Comparison of ENCODE assay signal across 7 mouse cellular contexts in genomic region chr8:22165251-22166079, GRCm38 (mm10). TPM values are rescaled to one million over a fixed set of nuclear protein-coding genes. Genes with fewer than 3 reads are reported as not detected.
DNase-seq lines count a peak whose midpoint lies in the region; ATAC-seq and TF ChIP-seq lines count a peak whose summit lies in the region.

No protein-coding gene starts in this region.

- peak; percentile 5 for DNase-seq in retina, embryonic 14.5 days (ENCODE audit: low spot score)
- no peak for DNase-seq in retina, postnatal 1 day
- DNase-seq in layer of hippocampus, postnatal 10 days (ENCODE audit: low spot score in 2 of 2) = no peak
- no peak for DNase-seq in cerebellum, adult 11 months

- TF ChIP-seq CTCF in embryonic fibroblast, embryonic 13.5 days (IDR thresholded peaks at IDR 0.05; ENCODE audit: borderline replicate concordance, insufficient read depth, low read length) = no peak

- H3K27ac ChIP-seq in embryonic fibroblast, embryonic 13.5 days (ENCODE audit: insufficient read depth, low read length) = peak overlapping the region; percentile 30; the same call in 1 of the 2 replicates
- peak overlapping the region; percentile 54; the same call in 1 of the 2 replicates for H3K27ac ChIP-seq in intestine, embryonic 16.5 days (ENCODE audit: low read length)
- peak overlapping the region; percentile 86 for H3K27ac ChIP-seq in neural tube, embryonic 13.5 days (replicated peaks)

- H3K9me3 ChIP-seq in intestine, embryonic 16.5 days (ENCODE audit: control insufficient read depth, low read length) = no peaks in the 10 kb centered on the region
- no peaks in the 10 kb centered on the region for H3K9me3 ChIP-seq in neural tube, embryonic 13.5 days

- ATAC-seq in intestine, embryonic 16.5 days = peak; percentile 60
- ATAC-seq in neural tube, embryonic 13.5 days (ENCODE audit: low read depth) = peak; percentile 57

- peak overlapping the region; percentile 50 for H3K4me2 ChIP-seq in intestine, embryonic 16.5 days (ENCODE audit: low read depth, low read length)
- peak overlapping the region; percentile 60 for H3K4me2 ChIP-seq in neural tube, embryonic 13.5 days

- no peak for TF ChIP-seq POLR2A in embryonic fibroblast, embryonic 13.5 days (IDR thresholded peaks at IDR 0.05; ENCODE audit: low read depth, low read length)

- peaks cover 2% of the 10 kb centered on the region; the same call in 1 of the 2 replicates for H3K36me3 ChIP-seq in intestine, embryonic 16.5 days (ENCODE audit: control insufficient read depth, insufficient read depth, low read length)
- H3K36me3 ChIP-seq in neural tube, embryonic 13.5 days = peaks cover 3% of the 10 kb centered on the region; the same call in 1 of the 2 replicates

- H3K4me3 ChIP-seq in embryonic fibroblast, embryonic 13.5 days (ENCODE audit: insufficient read depth, low read length) = peak overlapping the region; percentile 51
- peak overlapping the region; percentile 69 for H3K4me3 ChIP-seq in intestine, embryonic 16.5 days (ENCODE audit: low read length)
- peak overlapping the region; percentile 60 for H3K4me3 ChIP-seq in neural tube, embryonic 13.5 days

- H3K4me1 ChIP-seq in embryonic fibroblast, embryonic 13.5 days (ENCODE audit: control insufficient read depth, insufficient read depth, low read length) = 0 out of 2 replicates have a peak, but pooled peaks cover 2% of the 10 kb centered on the region
- H3K4me1 ChIP-seq in intestine, embryonic 16.5 days (ENCODE audit: control insufficient read depth, insufficient read depth, low read length) = no peaks in the 10 kb centered on the region; the same call in 1 of the 2 replicates
- peaks cover 13% of the 10 kb centered on the region for H3K4me1 ChIP-seq in neural tube, embryonic 13.5 days (replicated peaks)

- WGBS in intestine, embryonic 16.5 days = 43% methylated on average over 10 of the region's 10 CpGs
- 50% methylated on average over 10 of the region's 10 CpGs for WGBS in neural tube, embryonic 13.5 days

- no peaks in the 10 kb centered on the region for H3K27me3 ChIP-seq in intestine, embryonic 16.5 days (replicated peaks; ENCODE audit: control insufficient read depth, insufficient read depth, low read length)
- no peaks in the 10 kb centered on the region for H3K27me3 ChIP-seq in neural tube, embryonic 13.5 days

- peak overlapping the region; percentile 63 for H3K9ac ChIP-seq in intestine, embryonic 16.5 days (ENCODE audit: low read depth, low read length)
- H3K9ac ChIP-seq in neural tube, embryonic 13.5 days = peak overlapping the region; percentile 76

RNA-seq across cellular contexts. Expression of gene Nek3, which starts 0.8 kb away (rescaled TPM):
- 3.7 and 4.3 TPM in 2 replicates for polyA plus RNA-seq in embryonic fibroblast, embryonic 13.5 days (2011; ENCODE audit: insufficient read length, low read depth, missing spikeins)
- polyA plus RNA-seq in intestine, embryonic 16.5 days (2015; fragmentation: Nextera tagmentation; extraction: Ambion mirVana) = 4.6 TPM in 2 replicates
- polyA plus RNA-seq in neural tube, embryonic 13.5 days (2015; fragmentation: Nextera tagmentation; extraction: Ambion mirVana) = 8.3 and 9.1 TPM in 2 replicates
- total RNA-seq in layer of hippocampus, postnatal 10 days (2021) = 1 to 10 TPM; 3.0 TPM

RNA-seq across cellular contexts. Expression of gene Ckap2, which starts 20.2 kb away (rescaled TPM):
- polyA plus RNA-seq in embryonic fibroblast, embryonic 13.5 days (2011; ENCODE audit: insufficient read length, low read depth, missing spikeins) = 57.2 and 63.5 TPM in 2 replicates
- polyA plus RNA-seq in intestine, embryonic 16.5 days (2015; fragmentation: Nextera tagmentation; extraction: Ambion mirVana) = 27.9 and 33.0 TPM in 2 replicates
- 15.5 and 20.4 TPM in 2 replicates for polyA plus RNA-seq in neural tube, embryonic 13.5 days (2015; fragmentation: Nextera tagmentation; extraction: Ambion mirVana)
- total RNA-seq in layer of hippocampus, postnatal 10 days (2021) = 1 to 10 TPM; 4.8 to 5.8 TPM

RNA-seq across cellular contexts. Expression of gene Vps36, which starts 27.1 kb away (rescaled TPM):
- polyA plus RNA-seq in embryonic fibroblast, embryonic 13.5 days (2011; ENCODE audit: insufficient read length, low read depth, missing spikeins) = 29.0 and 43.9 TPM in 2 replicates
- polyA plus RNA-seq in intestine, embryonic 16.5 days (2015; fragmentation: Nextera tagmentation; extraction: Ambion mirVana) = 28.9 and 34.0 TPM in 2 replicates
- polyA plus RNA-seq in neural tube, embryonic 13.5 days (2015; fragmentation: Nextera tagmentation; extraction: Ambion mirVana) = 43.8 and 44.5 TPM in 2 replicates
- total RNA-seq in layer of hippocampus, postnatal 10 days (2021) = 10 to 100 TPM; 36.1 to 36.8 TPM

RNA-seq across cellular contexts. Expression of gene Nek5, which starts 40.6 kb away (rescaled TPM):
- not detected in 2 replicates for polyA plus RNA-seq in embryonic fibroblast, embryonic 13.5 days (2011; ENCODE audit: insufficient read length, low read depth, missing spikeins)
- polyA plus RNA-seq in intestine, embryonic 16.5 days (2015; fragmentation: Nextera tagmentation; extraction: Ambion mirVana) = 0.20 and 0.55 TPM in 2 replicates
- 0.17 and 0.32 TPM in 2 replicates for polyA plus RNA-seq in neural tube, embryonic 13.5 days (2015; fragmentation: Nextera tagmentation; extraction: Ambion mirVana)
- total RNA-seq in layer of hippocampus, postnatal 10 days (2021) = under 1 TPM; 0.62 to 0.91 TPM

Comparison
In these comparisons a context has a peak if more than half of its experiments do, and no peak if none do; other contexts are left out.
1. H3K27ac ChIP-seq: peak in every context shown above with its lines; median percentile 86 in neural tube, embryonic 13.5 days; 54 in intestine, embryonic 16.5 days; 30 in embryonic fibroblast, embryonic 13.5 days.